Mouse (Mus musculus) ES-Bruce4 (cell line): ENCODE results near the gene 4930519P11Rik.

Experiments
- CTCF ChIP-seq: IDR thresholded peaks from one replicate; pipeline ENCODE4 v1.8.1; 2011; ENCODE audit warnings: low read depth, low read length
- EP300 ChIP-seq: IDR thresholded peaks from 2 replicates; pipeline ENCODE4 v1.6.1; 2011; ENCODE audit warnings: low read depth, low read length; ENCODE audit not compliant: insufficient read depth
- POLR2A ChIP-seq: IDR thresholded peaks from one replicate; pipeline ENCODE4 v1.8.1; 2011; ENCODE audit warnings: low read length; ENCODE audit not compliant: insufficient read depth

DNA sequence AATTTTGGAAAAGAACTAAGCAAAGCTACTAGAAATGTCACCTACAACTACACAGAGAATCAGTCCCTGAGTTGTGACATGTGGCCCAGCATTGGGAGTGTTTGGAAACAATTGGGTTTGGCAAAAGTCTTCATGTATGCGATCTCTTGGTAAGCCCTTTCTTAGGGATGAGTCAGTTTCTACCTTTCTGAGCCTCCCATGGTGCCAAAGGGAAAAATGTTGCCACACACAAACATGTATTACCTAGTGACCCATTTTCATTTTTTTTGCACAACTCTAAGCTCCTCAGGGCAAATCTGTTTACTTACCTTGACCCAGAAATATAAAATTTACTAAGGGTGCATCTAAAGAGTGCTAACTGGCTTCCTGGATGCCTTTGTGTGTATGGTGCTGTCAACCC, 6.3 kb downstream of the 4930519P11Rik start:
- TF ChIP-seq CTCF (no peak), EP300 (no peak), POLR2A (no peak)
